Mouse (Mus musculus): ENCODE data around the gene Hoxb9. TPM values are rescaled to one million over a fixed set of nuclear protein-coding genes. Genes with fewer than 3 reads are reported as not detected.
A peak's percentile ranks its signal among the peaks of the same experiment; 100 is the strongest.

The Hoxb9 gene
- polyA plus RNA-seq, 1 experiment: 43.5 TPM

- H3K4me1 ChIP-seq (ENCODE audit: control insufficient read depth, insufficient read depth, low read length): no peaks in the 10 kb centered on the region
- TF ChIP-seq CTCF (IDR thresholded peaks at IDR 0.05; ENCODE audit: borderline replicate concordance, insufficient read depth, low read length) (no peak), POLR2A (IDR thresholded peaks at IDR 0.05; ENCODE audit: low read depth, low read length) (no peak)
- no peak within 1 kb of the TSS for H3K27ac ChIP-seq (ENCODE audit: insufficient read depth, low read length)
- peak within 1 kb of the TSS; percentile 1 for H3K4me3 ChIP-seq (ENCODE audit: insufficient read depth, low read length)
Measured at GRCm38 (mm10) chr11:96281855-96282570, 10.8 kb downstream of the Hoxb9 start, which contains the start of gene Hoxb8. Gene Hoxb8, plus strand, starts transcription at chr11:96281905.

GRCm38 (mm10) chr11:96282795-96283430, 11.7 kb downstream of the Hoxb9 start:
- peak overlapping the region; percentile 1; the same call in 1 of the 2 replicates for H3K27ac ChIP-seq (ENCODE audit: insufficient read depth, low read length)
- H3K4me3 ChIP-seq (ENCODE audit: insufficient read depth, low read length): peak overlapping the region; percentile 53
- TF ChIP-seq POLR2A (IDR thresholded peaks at IDR 0.05; ENCODE audit: low read depth, low read length) (no peak), CTCF (IDR thresholded peaks at IDR 0.05; ENCODE audit: borderline replicate concordance, insufficient read depth, low read length) (no peak)
- no peaks in the 10 kb centered on the region for H3K4me1 ChIP-seq (ENCODE audit: control insufficient read depth, insufficient read depth, low read length)

DNA sequence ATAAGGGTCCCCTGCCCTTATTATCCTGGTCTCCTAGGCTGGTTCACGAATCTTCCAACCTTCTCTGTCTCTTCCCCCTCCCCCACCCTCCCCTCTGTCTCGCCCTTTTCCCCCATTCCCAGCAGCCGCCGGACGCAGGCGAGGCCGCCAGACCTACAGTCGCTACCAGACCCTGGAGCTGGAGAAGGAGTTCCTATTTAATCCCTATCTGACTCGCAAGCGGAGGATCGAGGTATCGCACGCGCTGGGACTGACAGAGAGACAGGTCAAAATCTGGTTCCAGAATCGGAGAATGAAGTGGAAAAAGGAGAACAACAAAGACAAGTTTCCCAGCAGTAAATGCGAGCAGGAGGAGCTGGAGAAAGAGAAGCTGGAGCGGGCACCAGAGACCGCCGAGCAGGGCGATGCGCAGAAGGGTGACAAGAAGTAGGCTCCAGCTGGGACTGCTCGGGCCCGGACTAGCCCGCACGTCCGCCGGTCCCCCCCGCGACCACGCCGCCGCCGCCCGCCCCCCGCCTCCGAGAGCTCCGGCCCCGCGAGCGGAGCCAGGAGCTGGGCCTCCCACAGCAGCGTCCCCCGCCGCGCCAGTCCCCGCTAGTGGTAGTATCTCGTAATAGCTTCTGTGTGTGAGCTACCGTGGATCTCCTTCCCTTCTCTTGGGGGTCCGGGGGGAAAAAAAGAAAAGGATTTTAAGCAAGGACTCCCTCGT, 12.9 kb downstream of the Hoxb9 start:
- peak overlapping the region; percentile 49 for H3K4me3 ChIP-seq (ENCODE audit: insufficient read depth, low read length)

GRCm38 (mm10) chr11:96284774-96285734, 13.8 kb downstream of the Hoxb9 start:
- peak overlapping the region; percentile 94 for H3K27ac ChIP-seq (ENCODE audit: insufficient read depth, low read length)
- H3K4me3 ChIP-seq (ENCODE audit: insufficient read depth, low read length): peak overlapping the region; percentile 49
- TF ChIP-seq POLR2A (IDR thresholded peaks at IDR 0.05; ENCODE audit: low read depth, low read length): peak; percentile 53
- no peak for TF ChIP-seq CTCF (IDR thresholded peaks at IDR 0.05; ENCODE audit: borderline replicate concordance, insufficient read depth, low read length)
- no peaks in the 10 kb centered on the region for H3K4me1 ChIP-seq (ENCODE audit: control insufficient read depth, insufficient read depth, low read length)

More for the DNA sequence above, 12.9 kb downstream of the Hoxb9 start:
- Histone ChIP-seq H3K27ac (ENCODE audit: insufficient read depth, low read length) (peak overlapping the region; percentile 94), H3K4me1 (ENCODE audit: control insufficient read depth, insufficient read depth, low read length) (no peaks in the 10 kb centered on the region)
- TF ChIP-seq CTCF (IDR thresholded peaks at IDR 0.05; ENCODE audit: borderline replicate concordance, insufficient read depth, low read length) (no peak), POLR2A (IDR thresholded peaks at IDR 0.05; ENCODE audit: low read depth, low read length) (no peak; the same call in 1 of the 2 replicates)

DNA sequence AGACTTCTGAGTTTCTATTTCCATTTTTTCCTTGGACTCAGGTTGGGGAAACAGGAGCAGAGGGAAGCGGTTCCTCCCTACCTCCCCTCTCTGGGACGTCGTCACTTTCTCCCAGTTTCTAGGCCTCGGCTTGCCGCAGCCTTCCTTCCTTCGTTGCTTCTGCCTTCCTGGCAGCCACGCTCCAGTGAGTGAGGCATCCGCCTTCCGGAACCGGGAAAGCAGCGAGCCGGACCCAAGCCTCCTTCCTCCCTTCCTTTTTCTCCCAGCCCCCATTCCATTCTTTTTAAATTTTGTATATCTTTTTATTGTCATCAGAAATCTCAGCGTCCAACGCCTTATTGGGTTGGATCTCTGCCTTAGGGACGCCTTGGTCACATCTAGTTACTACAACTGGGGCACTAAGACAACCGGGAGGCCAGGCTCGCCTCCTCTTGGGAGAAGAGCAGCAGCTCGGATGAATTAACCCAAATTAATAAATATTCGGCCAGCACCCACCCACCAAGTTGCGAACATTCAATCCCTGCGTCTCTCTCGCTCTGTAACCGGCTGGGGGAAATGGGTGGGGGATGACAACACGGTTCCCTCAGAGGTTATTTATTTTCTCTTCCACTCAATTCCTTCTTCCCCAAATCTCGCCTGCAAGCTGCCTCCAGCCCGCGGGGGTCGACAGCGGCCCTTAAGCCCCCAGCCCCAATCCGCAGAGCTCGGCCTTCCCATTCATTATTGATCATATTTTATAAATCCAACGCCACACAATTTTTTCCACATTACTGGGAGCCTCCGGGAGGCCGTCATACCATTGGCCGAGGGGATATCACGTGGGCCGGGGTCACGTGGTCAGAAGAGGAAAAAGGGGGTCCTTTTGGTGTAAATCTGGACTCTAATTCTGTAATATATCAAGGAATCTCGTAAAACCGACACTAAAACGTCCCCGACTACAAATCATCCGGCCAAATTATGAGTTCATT, 14.8 kb downstream of the Hoxb9 start, which contains the start of gene Hoxb7:
Hoxb7 (plus strand) TSS at position 853 of the 968 bp plus-strand sequence.
- H3K4me3 ChIP-seq (ENCODE audit: insufficient read depth, low read length): peak within 1 kb of the TSS; percentile 40
- H3K4me1 ChIP-seq (ENCODE audit: control insufficient read depth, insufficient read depth, low read length): no peaks in the 10 kb centered on the region
- TF ChIP-seq CTCF (IDR thresholded peaks at IDR 0.05; ENCODE audit: borderline replicate concordance, insufficient read depth, low read length) (no peak), POLR2A (IDR thresholded peaks at IDR 0.05; ENCODE audit: low read depth, low read length) (peak; percentile 35)
- peak within 1 kb of the TSS; percentile 88 for H3K27ac ChIP-seq (ENCODE audit: insufficient read depth, low read length)

GRCm38 (mm10) chr11:96286739-96287385, 15.6 kb downstream of the Hoxb9 start:
- H3K4me3 ChIP-seq (ENCODE audit: insufficient read depth, low read length): peak overlapping the region; percentile 35
- peak overlapping the region; percentile 88 for H3K27ac ChIP-seq (ENCODE audit: insufficient read depth, low read length)
- H3K4me1 ChIP-seq (ENCODE audit: control insufficient read depth, insufficient read depth, low read length): no peaks in the 10 kb centered on the region
- TF ChIP-seq CTCF (IDR thresholded peaks at IDR 0.05; ENCODE audit: borderline replicate concordance, insufficient read depth, low read length): no peak
- TF ChIP-seq POLR2A (IDR thresholded peaks at IDR 0.05; ENCODE audit: low read depth, low read length): no peak

DNA sequence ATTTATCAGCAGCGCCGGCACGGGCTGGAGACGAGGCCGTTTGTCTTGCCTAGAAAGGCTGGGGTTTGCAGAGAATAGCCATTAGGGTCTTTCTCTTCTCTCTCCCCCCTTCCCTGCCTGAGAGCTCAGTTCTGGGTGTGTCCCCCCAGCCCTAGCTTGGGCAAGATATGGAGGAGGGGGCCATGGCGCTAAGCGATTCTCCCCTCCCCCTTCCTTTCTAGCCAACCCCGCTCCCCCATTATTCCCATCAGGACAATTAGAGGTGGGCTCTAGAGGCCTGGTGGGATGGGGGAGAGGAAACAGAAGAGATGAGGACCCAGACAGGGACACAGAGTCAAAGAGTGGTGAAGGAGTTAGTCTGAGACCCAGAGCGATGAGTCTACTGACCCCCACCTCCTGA, 16.2 kb downstream of the Hoxb9 start:
- no peak overlapping the region for H3K27ac ChIP-seq (ENCODE audit: insufficient read depth, low read length)
- H3K4me1 ChIP-seq (ENCODE audit: control insufficient read depth, insufficient read depth, low read length): no peaks in the 10 kb centered on the region
- no peak for TF ChIP-seq CTCF (IDR thresholded peaks at IDR 0.05; ENCODE audit: borderline replicate concordance, insufficient read depth, low read length)
- TF ChIP-seq POLR2A (IDR thresholded peaks at IDR 0.05; ENCODE audit: low read depth, low read length): no peak
- H3K4me3 ChIP-seq (ENCODE audit: insufficient read depth, low read length): peak overlapping the region; percentile 35

Measured in embryonic fibroblast, embryonic 13.5 days (primary cell).